Mouse (Mus musculus): ENCODE results near the gene Ece2.

GRCm38 (mm10) chr16:20693111-20693701 is 63.6 kb downstream of the Ece2 start, which contains the start of gene Fam131a:
- TF ChIP-seq CTCF (IDR thresholded peaks at IDR 0.05; ENCODE audit: control insufficient read depth, insufficient read depth, low read length) (no peak), POLR2A (IDR thresholded peaks at IDR 0.05; ENCODE audit: borderline replicate concordance, control insufficient read depth, low read depth, low read length) (0 out of 2 replicates have a peak, but pooled peaks have one; percentile 29)
